Mouse (Mus musculus) stomach, postnatal 0 days (tissue): ENCODE results near the gene Phb.

ENCODE experiments used
- CTCF ChIP-seq: IDR thresholded peaks from 2 replicates; pipeline ENCODE4 v1.5.1; 2016; ENCODE audit warnings: antibody characterized with exemption, low read depth, mild to moderate bottlenecking, moderate library complexity
- EP300 ChIP-seq: optimal IDR thresholded peaks from 2 replicates; pipeline ENCODE3; 2016; ENCODE audit warnings: antibody characterized with exemption

GRCm38 (mm10) chr11:95723287-95723686 lies 56.5 kb downstream of the Phb start, which contains the start of gene B130006D01Rik:
- TF ChIP-seq CTCF, result no peak
- no peak for TF ChIP-seq EP300
